Mouse (Mus musculus): ENCODE measurements around the gene Fmo2. TPM values are rescaled to one million over a fixed set of nuclear protein-coding genes. Genes with fewer than 3 reads are reported as not detected.

Fmo2 gene
- polyA plus RNA-seq, 1 experiment: 0.84 TPM

GRCm38 (mm10) chr1:162864279-162864678, 34.2 kb downstream of the Fmo2 start:
- no peak for TF ChIP-seq POLR2A (IDR thresholded peaks at IDR 0.05; ENCODE audit: low read depth, low read length)
- TF ChIP-seq CTCF (IDR thresholded peaks at IDR 0.05; ENCODE audit: extremely low read depth, insufficient read depth, insufficient read length, insufficient replicate concordance): no peak
- Histone ChIP-seq H3K27ac (ENCODE audit: insufficient read depth, low read length) (no peak overlapping the region), H3K4me1 (ENCODE audit: control insufficient read depth, insufficient read depth, insufficient read length) (no peaks in the 10 kb centered on the region), H3K4me3 (ENCODE audit: extremely low read depth, insufficient read depth, insufficient read length) (no peak overlapping the region), H3K36me3 (ENCODE audit: control insufficient read depth, insufficient read depth, low read length) (no peaks in the 10 kb centered on the region), H3K27me3 (ENCODE audit: control insufficient read depth, insufficient read depth, low read length) (no peaks in the 10 kb centered on the region)
- WGBS: 93% methylated on average over 5 of the region's 5 CpGs
- DNase-seq (ENCODE audit: low read depth in 1 of 2, low spot score in 2 of 2): no peak

GRCm38 (mm10) chr1:162863579-162863978, 34.9 kb downstream of the Fmo2 start:
- Histone ChIP-seq H3K4me3 (ENCODE audit: extremely low read depth, insufficient read depth, insufficient read length) (no peak overlapping the region), H3K36me3 (ENCODE audit: control insufficient read depth, insufficient read depth, low read length) (no peaks in the 10 kb centered on the region), H3K27ac (ENCODE audit: insufficient read depth, low read length) (no peak overlapping the region), H3K27me3 (ENCODE audit: control insufficient read depth, insufficient read depth, low read length) (no peaks in the 10 kb centered on the region), H3K4me1 (ENCODE audit: control insufficient read depth, insufficient read depth, insufficient read length) (no peaks in the 10 kb centered on the region)
- no peak for DNase-seq (ENCODE audit: low read depth in 1 of 2, low spot score in 2 of 2)
- TF ChIP-seq CTCF (IDR thresholded peaks at IDR 0.05; ENCODE audit: extremely low read depth, insufficient read depth, insufficient read length, insufficient replicate concordance): no peak
- no peak for TF ChIP-seq POLR2A (IDR thresholded peaks at IDR 0.05; ENCODE audit: low read depth, low read length)
- 83% methylated on average over 3 of the region's 3 CpGs for WGBS

DNA sequence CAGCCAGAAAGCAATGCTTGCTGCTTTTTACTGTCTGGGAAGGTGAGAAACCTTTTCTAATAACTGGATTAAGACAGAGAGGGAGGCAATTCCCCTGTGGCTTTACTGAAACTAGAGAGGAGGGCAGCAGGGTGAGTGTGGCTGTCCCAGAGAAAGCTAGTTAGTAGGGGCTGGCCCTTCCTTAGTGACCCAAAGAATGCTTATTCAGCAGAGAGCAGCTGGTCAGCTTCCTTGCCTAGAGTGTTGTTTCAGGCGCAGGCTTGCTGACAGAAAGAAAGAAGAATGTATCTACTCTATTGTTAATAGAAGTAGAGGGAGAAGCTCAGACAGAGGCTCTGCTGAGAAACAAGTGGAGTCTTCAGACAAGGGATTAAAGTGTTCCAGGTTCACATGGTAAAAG, 36.2 kb downstream of the Fmo2 start:
- TF ChIP-seq POLR2A (IDR thresholded peaks at IDR 0.05; ENCODE audit: low read depth, low read length) (no peak), CTCF (IDR thresholded peaks at IDR 0.05; ENCODE audit: extremely low read depth, insufficient read depth, insufficient read length, insufficient replicate concordance) (no peak)
- 93% methylated on average over 1 of the region's 1 CpGs for WGBS
- no peaks in the 10 kb centered on the region for H3K4me1 ChIP-seq (ENCODE audit: control insufficient read depth, insufficient read depth, insufficient read length)
- H3K36me3 ChIP-seq (ENCODE audit: control insufficient read depth, insufficient read depth, low read length): no peaks in the 10 kb centered on the region
- DNase-seq (ENCODE audit: low read depth in 1 of 2, low spot score in 2 of 2): no peak
- no peak overlapping the region for H3K27ac ChIP-seq (ENCODE audit: insufficient read depth, low read length)
- no peak overlapping the region for H3K4me3 ChIP-seq (ENCODE audit: extremely low read depth, insufficient read depth, insufficient read length)
- H3K27me3 ChIP-seq (ENCODE audit: control insufficient read depth, insufficient read depth, low read length): no peaks in the 10 kb centered on the region

DNA sequence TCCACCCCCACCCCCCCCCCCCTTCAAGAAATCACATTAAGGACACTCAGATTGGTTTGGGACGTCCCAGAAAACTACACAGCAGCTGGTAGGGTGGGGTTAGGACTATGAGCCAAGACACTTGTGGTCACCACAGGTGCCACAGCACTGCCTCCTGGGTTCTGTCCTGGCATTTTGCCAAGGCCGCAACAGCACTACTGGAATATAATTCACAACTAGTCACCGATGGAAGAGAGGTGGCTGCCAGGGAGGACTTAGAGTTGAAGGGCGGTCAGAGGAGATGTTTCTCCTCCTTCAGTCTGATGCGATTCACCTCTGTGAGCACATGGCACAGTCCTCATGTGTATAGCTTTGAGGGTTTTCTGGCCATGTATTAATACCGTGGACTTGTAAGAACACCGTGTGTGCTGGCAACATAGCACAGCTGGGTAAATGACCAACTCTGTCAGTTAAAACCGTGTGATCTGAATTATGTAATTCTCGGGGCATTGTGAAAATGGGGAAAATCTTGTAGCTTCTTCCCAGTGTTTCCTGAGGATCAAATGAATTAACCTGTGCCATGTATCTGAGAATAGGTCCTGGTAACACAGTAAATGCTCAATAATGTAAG, 38.4 kb downstream of the Fmo2 start:
- no peak for DNase-seq (ENCODE audit: low read depth in 1 of 2, low spot score in 2 of 2)
- no peaks in the 10 kb centered on the region for H3K36me3 ChIP-seq (ENCODE audit: control insufficient read depth, insufficient read depth, low read length)
- no peaks in the 10 kb centered on the region for H3K27me3 ChIP-seq (ENCODE audit: control insufficient read depth, insufficient read depth, low read length)
- TF ChIP-seq CTCF (IDR thresholded peaks at IDR 0.05; ENCODE audit: extremely low read depth, insufficient read depth, insufficient read length, insufficient replicate concordance) (no peak), POLR2A (IDR thresholded peaks at IDR 0.05; ENCODE audit: low read depth, low read length) (no peak)
- no peak overlapping the region for H3K27ac ChIP-seq (ENCODE audit: insufficient read depth, low read length)
- no peaks in the 10 kb centered on the region for H3K4me1 ChIP-seq (ENCODE audit: control insufficient read depth, insufficient read depth, insufficient read length)
- H3K4me3 ChIP-seq (ENCODE audit: extremely low read depth, insufficient read depth, insufficient read length): no peak overlapping the region
- WGBS: 70% methylated on average over 9 of the region's 9 CpGs

- WGBS: 79% methylated on average over 10 of the region's 10 CpGs
- Histone ChIP-seq H3K4me1 (ENCODE audit: control insufficient read depth, insufficient read depth, insufficient read length) (no peaks in the 10 kb centered on the region), H3K27me3 (ENCODE audit: control insufficient read depth, insufficient read depth, low read length) (no peaks in the 10 kb centered on the region), H3K4me3 (ENCODE audit: extremely low read depth, insufficient read depth, insufficient read length) (no peak overlapping the region), H3K36me3 (ENCODE audit: control insufficient read depth, insufficient read depth, low read length) (no peaks in the 10 kb centered on the region), H3K27ac (ENCODE audit: insufficient read depth, low read length) (no peak overlapping the region)
- TF ChIP-seq POLR2A (IDR thresholded peaks at IDR 0.05; ENCODE audit: low read depth, low read length) (no peak), CTCF (IDR thresholded peaks at IDR 0.05; ENCODE audit: extremely low read depth, insufficient read depth, insufficient read length, insufficient replicate concordance) (no peak)
- no peak for DNase-seq (ENCODE audit: low read depth in 1 of 2, low spot score in 2 of 2)
Measured at GRCm38 (mm10) chr1:162859545-162859976, 39.0 kb downstream of the Fmo2 start.

DNA sequence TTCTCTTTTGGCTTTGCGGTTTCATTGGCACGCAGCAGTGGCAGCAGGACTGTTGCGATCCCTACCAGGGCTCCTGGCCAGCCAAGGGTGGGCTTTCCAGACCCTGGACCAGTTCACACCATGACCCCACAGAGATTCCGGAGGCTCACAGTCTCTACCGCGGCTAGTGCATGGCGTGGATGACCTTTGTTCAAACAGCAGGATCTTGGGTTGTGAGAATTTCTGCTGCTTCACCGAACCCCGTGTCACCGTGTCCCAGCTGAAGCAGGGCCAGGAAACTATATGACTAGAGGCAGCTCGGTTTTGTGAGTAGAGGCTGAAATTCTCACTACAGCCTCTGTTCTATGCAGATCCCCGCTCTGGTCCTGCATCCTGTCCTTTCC, 39.8 kb downstream of the Fmo2 start:
- 73% methylated on average over 12 of the region's 12 CpGs for whole genome bisulfite sequencing
- no peak overlapping the region for H3K4me3 ChIP-seq (ENCODE audit: extremely low read depth, insufficient read depth, insufficient read length)

More for the DNA sequence above, 39.8 kb downstream of the Fmo2 start:
- Histone ChIP-seq H3K27ac (ENCODE audit: insufficient read depth, low read length) (no peak overlapping the region), H3K36me3 (ENCODE audit: control insufficient read depth, insufficient read depth, low read length) (no peaks in the 10 kb centered on the region), H3K4me1 (ENCODE audit: control insufficient read depth, insufficient read depth, insufficient read length) (no peaks in the 10 kb centered on the region), H3K27me3 (ENCODE audit: control insufficient read depth, insufficient read depth, low read length) (no peaks in the 10 kb centered on the region)
- no peak for DNase-seq (ENCODE audit: low read depth in 1 of 2, low spot score in 2 of 2)
- TF ChIP-seq POLR2A (IDR thresholded peaks at IDR 0.05; ENCODE audit: low read depth, low read length): no peak
- no peak for TF ChIP-seq CTCF (IDR thresholded peaks at IDR 0.05; ENCODE audit: extremely low read depth, insufficient read depth, insufficient read length, insufficient replicate concordance)
